Mouse (Mus musculus): ENCODE measurements around the gene Slc22a5.
"Not testable (repeated sequence)": the region's sequence is repeated elsewhere in the genome, so short reads cannot be mapped to it uniquely, and the experiment has no call there.

Slc22a5 gene

GRCm38 (mm10) chr11:53888242-53888641 is 3.2 kb downstream of the Slc22a5 start:
- no peak for DNase-seq (ENCODE audit: low read depth)

DNA sequence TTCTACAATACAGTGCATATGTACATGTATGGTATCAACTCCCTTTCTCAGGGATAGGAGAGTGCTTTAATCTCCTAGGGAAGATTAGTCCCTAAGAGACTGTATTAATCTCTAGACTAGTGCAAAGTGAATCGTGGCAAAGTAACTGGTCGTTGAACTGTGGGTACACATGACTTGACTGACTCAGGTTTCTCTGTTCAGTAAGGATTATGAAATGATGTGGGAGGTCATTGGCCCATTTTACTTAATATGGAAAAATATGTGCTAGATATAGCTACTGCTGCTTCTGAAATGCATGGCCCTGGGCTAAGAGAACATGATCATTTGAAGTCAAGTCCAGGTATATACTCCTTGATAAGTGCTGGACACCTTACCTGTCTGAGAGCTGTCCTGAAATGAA is 8.2 kb downstream of the Slc22a5 start:
- no peak for DNase-seq (ENCODE audit: low read depth)

GRCm38 (mm10) chr11:53878096-53878495 is 13.4 kb downstream of the Slc22a5 start:
- not testable (repeated sequence) for DNase-seq (ENCODE audit: low read depth)

DNA sequence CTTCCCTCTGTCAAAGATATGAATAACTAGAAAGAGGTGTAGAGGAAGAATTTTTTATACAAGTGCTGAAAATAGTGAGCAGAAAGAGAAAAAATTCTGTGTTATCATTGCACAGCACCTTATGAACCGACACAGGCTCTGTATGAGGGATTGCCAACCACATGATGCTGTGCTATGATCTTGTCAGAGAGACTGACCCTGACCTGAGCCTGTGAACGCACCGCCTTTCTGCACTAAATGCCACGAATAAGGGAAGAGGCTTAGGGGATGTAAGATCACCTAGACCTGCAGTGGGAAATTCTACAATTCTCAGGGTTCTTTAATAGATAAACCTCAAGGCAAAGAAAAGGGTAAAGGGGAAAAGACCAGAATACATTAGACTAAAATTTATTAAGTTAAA is 15.0 kb downstream of the Slc22a5 start:
- DNase-seq (ENCODE audit: low read depth): no peak

DNA sequence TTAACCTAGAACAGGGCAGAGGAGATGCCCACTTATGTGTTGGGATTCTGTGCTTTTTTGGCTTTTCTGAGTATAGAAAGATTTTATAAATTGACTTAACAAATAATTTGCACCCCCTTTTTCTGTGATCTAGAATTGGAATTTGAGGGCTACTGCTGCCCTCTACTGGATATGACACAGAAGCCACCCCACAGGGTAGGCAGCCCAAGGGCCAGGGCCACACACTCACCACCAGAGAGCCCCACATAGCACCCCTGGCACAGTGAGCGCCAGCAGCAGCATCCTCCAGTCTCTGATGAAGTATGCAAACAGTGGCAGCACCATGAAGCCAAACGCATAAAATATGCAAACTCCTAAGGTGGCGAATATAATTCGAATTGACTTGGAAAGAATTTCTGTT is 16.8 kb downstream of the Slc22a5 start:
- DNase-seq (ENCODE audit: low read depth): no peak

DNA sequence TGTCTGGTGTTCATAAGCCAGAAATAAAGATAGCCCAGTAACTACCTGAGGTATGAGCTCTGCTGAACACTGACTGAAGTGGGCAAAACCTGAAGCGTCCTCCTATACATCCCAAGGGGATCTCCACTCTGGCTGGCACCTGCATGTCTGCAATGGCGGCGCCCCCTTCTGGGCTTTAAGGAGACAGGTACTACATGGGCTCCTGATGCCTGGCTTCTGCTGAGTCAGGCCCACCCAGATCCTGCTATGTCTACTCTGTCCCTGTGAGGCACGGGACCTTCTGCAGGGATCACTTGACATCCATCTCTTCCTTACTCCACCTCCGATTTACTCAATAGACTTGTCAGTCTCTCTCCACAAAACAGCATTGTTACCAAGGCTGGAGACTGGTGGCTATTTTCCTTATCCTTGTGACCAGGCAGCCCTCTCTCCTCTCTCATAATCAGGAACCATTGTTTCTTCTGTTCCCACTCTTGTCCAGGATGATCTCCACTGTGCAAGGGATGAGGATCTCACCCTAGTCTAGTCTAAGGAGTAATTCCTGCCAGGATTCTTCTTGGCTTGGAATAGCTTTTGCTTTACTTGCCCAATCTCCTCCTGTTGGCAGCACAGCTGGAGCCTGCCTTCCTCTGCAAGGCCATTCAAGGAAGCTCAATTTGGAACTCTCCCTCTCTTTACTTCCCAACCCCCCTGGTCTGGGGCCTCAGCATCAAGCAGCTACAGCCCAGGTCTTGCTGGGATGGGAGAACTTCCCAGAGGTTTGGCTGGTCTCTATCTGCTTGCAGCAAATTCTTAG is 17.4 kb downstream of the Slc22a5 start:
- not testable (repeated sequence) for DNase-seq (ENCODE audit: low read depth)

DNA sequence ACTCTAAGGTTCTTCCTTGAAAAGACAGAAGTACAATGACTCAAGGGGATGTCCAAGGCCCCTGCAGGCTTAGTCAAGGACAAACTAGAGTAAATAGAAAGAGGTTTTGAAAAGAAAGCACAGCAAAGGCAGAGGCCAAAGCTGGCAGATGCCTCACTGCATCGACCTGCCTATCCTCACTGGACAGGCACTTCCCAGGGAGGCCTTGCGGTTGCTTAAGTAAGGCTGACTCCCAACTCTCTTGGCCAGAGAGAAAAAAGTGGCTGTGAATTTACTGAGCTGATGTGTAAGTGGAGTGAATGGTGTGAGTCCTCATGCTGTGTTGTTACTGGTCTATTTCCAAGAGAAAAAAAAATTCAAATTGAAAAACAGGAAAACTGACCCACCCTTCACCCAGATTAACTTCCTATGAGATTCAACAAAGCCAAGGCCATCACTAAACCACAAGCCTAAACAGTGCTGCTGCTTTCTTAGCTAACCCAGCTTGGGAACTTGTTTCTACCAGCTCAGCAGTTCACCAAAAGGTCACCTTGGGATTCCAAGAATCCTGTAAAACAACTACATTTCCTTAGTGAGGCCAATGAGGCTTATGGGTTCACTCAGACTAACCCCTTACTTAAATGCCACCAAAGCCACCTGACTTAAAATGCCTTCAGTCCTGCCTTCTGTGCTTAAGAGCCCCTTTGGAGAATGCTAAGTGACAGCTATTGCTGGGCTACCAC is 19.5 kb downstream of the Slc22a5 start:
- DNase-seq (ENCODE audit: low read depth): no peak

DNA sequence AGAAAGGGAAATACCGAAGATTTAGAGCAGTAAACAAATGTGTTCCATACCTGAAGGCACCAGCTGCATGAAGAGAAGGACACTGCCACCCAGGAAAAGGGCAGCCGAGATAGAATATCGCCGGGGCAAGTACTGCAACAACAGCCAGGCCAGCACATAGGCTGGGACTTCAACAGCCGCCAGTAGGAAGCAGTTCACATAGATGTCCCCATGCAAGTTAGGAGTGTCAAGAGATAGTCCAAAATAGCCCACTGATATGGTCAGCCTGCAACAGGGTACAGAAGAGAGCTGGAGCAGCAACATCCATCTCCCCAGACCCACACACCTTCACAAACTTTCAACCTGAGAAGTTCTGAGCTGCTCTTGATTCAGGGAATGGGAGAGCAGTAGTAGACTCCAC is 22.3 kb downstream of the Slc22a5 start:
- DNase-seq (ENCODE audit: low read depth): no peak

- not testable (repeated sequence) for DNase-seq (ENCODE audit: low read depth)
These were observed 23.1 kb downstream of the Slc22a5 start for GRCm38 (mm10) chr11:53868323-53868722.

- not testable (repeated sequence) for DNase-seq (ENCODE audit: low read depth)
These were observed 26.6 kb downstream of the Slc22a5 start for GRCm38 (mm10) chr11:53864724-53865310.

DNA sequence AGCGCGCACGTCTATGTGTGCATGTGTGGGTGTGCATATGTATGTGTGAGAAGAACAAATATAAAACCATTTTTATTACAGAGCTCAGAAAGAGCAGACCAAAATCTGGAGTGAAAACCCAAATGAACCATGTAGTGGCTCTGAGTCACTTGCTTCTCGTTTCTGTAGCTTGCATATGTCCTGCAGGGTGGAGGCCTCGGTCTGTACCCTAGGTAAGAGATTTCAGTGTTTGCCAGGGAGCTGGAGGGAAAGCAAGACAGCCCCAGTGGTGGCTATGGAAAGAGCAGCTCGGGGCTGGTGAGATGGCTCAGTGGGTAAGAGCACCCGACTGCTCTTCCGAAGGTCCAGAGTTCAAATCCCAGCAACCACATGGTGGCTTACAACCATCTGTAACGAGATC is 30.5 kb downstream of the Slc22a5 start:
- not testable (repeated sequence) for DNase-seq (ENCODE audit: low read depth)

- not testable (repeated sequence) for DNase-seq (ENCODE audit: low read depth)
These were observed 32.5 kb downstream of the Slc22a5 start, which contains the start of gene Gm12216 for GRCm38 (mm10) chr11:53858761-53859580. TSS of gene Gm12216 (minus strand) at chr11:53859256.

- no peak for DNase-seq (ENCODE audit: low read depth)
These were observed 33.3 kb downstream of the Slc22a5 start for GRCm38 (mm10) chr11:53858058-53858760.

- DNase-seq (ENCODE audit: low read depth): no peak
These were observed 37.8 kb downstream of the Slc22a5 start for GRCm38 (mm10) chr11:53853665-53854064.

DNA sequence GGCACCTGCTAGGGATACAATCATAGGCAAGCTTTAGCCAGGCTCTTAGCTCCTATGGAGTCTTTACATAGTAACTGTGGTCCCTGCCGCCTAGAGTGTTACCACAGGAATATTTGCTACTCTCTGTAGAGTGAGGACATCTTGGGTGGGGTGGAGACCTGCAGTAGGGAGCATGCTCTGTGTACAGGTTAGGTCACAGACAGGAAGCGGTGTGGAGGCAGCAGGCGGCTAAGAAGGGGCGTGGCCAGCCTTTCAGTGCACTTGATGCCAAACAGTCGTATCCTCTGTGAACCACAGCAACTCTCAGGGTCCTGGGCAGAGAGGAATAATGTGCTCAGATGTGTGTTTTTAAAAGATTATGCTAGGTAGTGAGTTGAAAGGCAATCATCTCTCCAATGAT is 39.7 kb downstream of the Slc22a5 start:
- peak; percentile 55 for DNase-seq (ENCODE audit: low read depth)

- peak; percentile 53 for DNase-seq (ENCODE audit: low read depth)
These were observed 41.7 kb downstream of the Slc22a5 start for GRCm38 (mm10) chr11:53849588-53850320.

- no peak for DNase-seq (ENCODE audit: low read depth)
These were observed 45.8 kb downstream of the Slc22a5 start for GRCm38 (mm10) chr11:53845680-53846079.

GRCm38 (mm10) chr11:53843106-53843505 is 48.4 kb downstream of the Slc22a5 start:
- no peak for DNase-seq (ENCODE audit: low read depth)

GRCm38 (mm10) chr11:53842161-53842581 is 49.3 kb downstream of the Slc22a5 start:
- no peak for DNase-seq (ENCODE audit: low read depth)

DNA sequence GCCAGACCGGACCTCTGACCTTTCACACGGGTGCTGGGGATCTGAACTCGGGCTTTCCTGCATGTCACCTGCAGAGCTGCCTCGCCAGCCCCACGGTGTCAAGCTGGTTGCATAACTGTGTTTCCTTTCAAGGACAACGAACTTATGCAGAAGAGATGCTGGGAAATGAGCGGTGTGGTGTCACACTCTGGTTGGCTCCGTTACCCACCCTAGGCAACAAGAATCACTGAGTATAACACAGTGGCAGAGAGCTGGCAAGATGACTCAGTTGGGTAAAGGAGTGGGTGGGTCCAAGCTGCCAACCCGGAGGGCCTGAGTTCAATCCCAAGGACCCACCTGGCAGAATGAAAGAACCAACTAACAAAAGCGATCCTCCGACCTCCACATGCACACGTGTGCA is 49.9 kb downstream of the Slc22a5 start:
- no peak for DNase-seq (ENCODE audit: low read depth)
